Mouse (Mus musculus) brain, embryonic 14.5 days (tissue): ENCODE data around the gene Appbp2. TPM values are rescaled to one million over a fixed set of nuclear protein-coding genes. Genes with fewer than 3 reads are reported as not detected.
A peak's percentile ranks its signal among the peaks of the same experiment; 100 is the strongest.
"Not testable (repeated sequence)": the region's sequence is repeated elsewhere in the genome, so short reads cannot be mapped to it uniquely, and the experiment has no call there.

Source experiments
- DNase-seq: peaks from one replicate; pipeline ENCODE4 v3.0.0-alpha.2; 2011; ENCODE audit warnings: low read depth
- CTCF ChIP-seq: fragments of 200-500 bp; IDR thresholded peaks from 2 replicates; pipeline ENCODE4 v1.5.1; 2012; ENCODE audit warnings: inconsistent platforms, mild to moderate bottlenecking, moderate library complexity, borderline replicate concordance; ENCODE audit not compliant: insufficient read depth, insufficient read length; ENCODE audit errors: extremely low read depth
- POLR2A ChIP-seq: fragments of 200-500 bp; IDR thresholded peaks from 2 replicates; pipeline ENCODE4 v1.6.1; 2012; ENCODE audit warnings: mild to moderate bottlenecking, inconsistent platforms, borderline replicate concordance; ENCODE audit not compliant: poor library complexity, insufficient read depth, insufficient read length, severe bottlenecking; ENCODE audit errors: extremely low read depth
- polyA plus RNA-seq: library from polyadenylated mRNA; depleted of rRNA; stranded (reverse); fragments of >200 nt; gene quantifications from 2 replicates; pipeline ENCODE4 v1.2.3, GENCODE M21; 2012

Gene Appbp2
- polyA plus RNA-seq, 1 experiment: 43.0 TPM

DNA sequence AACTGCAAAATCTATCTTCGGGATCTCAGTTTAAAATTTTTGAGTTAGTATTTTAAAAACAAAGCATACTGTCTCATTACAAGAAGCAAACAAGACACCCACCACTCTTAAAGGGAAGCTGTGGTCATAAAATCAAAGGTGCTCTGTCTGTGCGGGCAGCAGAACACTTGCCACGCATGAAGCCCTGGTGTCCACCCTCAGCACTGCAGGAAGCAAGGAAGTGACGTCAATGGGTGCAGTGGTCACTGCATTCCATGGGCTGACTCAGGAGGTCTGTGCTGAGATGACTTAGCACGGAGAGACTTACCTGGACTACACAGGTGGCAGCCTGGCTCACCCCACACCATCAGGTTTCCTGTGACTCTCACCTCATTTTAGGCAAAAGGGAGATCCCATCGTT, 57.2 kb downstream of the Appbp2 start:
- TF ChIP-seq POLR2A (no peak), CTCF (no peak)
- DNase-seq: no peak

DNA sequence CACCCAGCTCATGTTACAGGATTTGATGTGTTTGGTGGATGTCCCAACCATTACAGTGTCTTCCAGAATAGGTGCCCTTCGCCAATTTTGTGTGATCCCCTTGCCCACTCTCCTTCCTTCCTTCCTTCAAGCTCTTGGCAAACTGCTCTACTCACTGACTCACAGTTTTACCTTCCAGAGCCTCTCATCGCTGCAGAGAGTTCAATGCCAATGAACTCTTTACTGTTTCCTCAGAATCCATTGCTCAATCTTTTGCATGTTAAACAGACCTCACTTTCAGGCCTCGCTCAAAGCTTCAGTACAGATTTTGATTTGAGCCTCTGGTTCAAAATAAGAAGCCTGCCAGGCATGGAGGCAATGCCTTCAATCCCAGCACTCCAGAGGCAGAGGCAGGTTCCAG, 59.0 kb downstream of the Appbp2 start:
- no peak for DNase-seq
- no peak for TF ChIP-seq CTCF
- no peak for TF ChIP-seq POLR2A

DNA sequence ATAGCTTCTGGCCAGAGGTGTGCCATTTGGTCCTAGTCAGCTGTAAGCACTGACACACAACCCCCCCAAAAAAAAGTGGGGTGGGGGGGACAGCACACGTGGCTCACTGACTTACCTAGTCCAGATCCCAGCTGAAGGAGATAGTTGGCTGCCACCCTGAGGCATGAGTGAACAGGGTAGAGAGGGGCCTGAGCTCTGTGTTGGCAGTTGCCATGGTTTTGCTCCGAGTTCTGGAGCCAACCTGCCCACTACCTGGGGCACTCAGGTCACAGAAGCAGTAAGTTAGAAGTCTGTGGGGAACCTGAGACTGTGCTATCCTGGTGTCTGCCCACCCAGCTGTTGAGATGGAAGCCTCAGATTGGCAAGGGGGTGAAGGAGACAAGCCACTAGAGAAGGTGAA, 64.1 kb downstream of the Appbp2 start:
- no peak for TF ChIP-seq POLR2A
- TF ChIP-seq CTCF: no peak
- no peak for DNase-seq

- peak; percentile 94 for DNase-seq
Observed at GRCm38 (mm10) chr11:85170058-85170740, 64.7 kb downstream of the Appbp2 start, which contains the start of gene 1700125H20Rik. TSS of gene 1700125H20Rik (plus strand) at chr11:85170404.

GRCm38 (mm10) chr11:85167503-85167902, 67.4 kb downstream of the Appbp2 start:
- no peak for TF ChIP-seq POLR2A
- TF ChIP-seq CTCF: no peak
- DNase-seq: no peak

More at GRCm38 (mm10) chr11:85170058-85170740, 64.7 kb downstream of the Appbp2 start, which contains the start of gene 1700125H20Rik:
- peak; percentile 95 for TF ChIP-seq CTCF
- no peak for TF ChIP-seq POLR2A

DNA sequence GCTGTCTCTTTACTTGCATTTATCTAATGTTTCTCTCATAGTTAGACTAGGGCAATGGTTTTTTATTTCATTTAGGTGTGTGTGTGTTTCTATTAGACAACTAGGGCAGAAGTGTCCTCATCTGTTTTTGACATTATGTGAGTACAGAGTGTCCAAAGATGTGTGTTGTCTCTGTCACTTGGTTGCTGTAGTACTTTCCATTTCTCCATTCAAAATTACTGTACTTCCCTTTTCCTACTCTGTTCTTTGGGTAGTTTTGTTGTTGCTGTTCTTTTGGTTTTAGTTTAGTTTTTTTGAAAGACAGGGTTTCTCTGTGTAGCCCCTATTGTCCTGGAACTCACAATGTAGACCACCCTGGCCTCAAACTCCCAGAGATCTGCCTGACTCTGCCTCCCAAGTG, 70.6 kb downstream of the Appbp2 start:
- DNase-seq: no peak
- TF ChIP-seq CTCF (no peak), POLR2A (no peak)

- DNase-seq: not testable (repeated sequence)
Observed at GRCm38 (mm10) chr11:85163014-85163413, 71.9 kb downstream of the Appbp2 start.

GRCm38 (mm10) chr11:85157301-85157700, 77.6 kb downstream of the Appbp2 start:
- no peak for DNase-seq
- TF ChIP-seq POLR2A (no peak), CTCF (no peak)

DNA sequence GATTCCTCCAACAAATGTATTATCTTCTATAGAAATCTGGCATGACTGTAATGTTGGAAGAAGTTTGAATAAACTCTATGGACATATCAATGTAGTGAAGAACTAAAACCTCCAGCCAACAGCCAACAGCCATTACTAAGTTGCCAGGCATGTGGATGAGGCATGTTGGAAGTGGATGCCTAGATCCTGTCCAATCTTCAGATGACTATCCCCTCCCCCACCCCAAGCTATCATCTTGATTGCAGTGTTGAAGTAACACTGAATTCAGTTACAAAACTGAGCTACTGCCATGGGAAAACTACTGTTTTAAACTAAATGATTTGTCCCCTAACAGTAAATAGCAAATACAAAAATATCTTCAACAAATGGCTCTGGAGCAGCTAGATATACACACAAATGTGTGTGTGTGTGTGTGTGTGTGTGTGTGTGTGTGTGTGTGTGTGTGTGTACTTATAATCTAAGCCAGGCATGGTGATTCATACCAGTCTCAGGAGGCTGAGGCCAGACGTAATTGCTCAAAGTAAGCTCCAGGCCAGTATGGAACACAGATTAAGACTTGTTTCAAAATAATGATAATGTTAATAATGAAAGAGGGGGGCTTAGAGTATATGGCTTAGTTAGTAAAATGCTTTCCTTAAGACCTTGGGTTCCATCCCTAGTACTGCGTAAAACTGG, 82.5 kb downstream of the Appbp2 start:
- no peak for DNase-seq

GRCm38 (mm10) chr11:85139581-85140540, 95.1 kb downstream of the Appbp2 start, which contains the start of gene Usp32:
TSS of gene Usp32 (minus strand) at chr11:85140161.
- DNase-seq: peak; percentile 99
- TF ChIP-seq POLR2A: peak; percentile 66; the same call in 1 of the 2 replicates
- peak; percentile 5; the same call in 1 of the 2 replicates for TF ChIP-seq CTCF

More for the DNA sequence above, 82.5 kb downstream of the Appbp2 start:
- TF ChIP-seq POLR2A: no peak
- no peak for TF ChIP-seq CTCF
